Comparison of ENCODE assay signal across 17 mouse cellular contexts in genomic region chr6:83312021-83312420, GRCm38 (mm10). TPM values are rescaled to one million over a fixed set of nuclear protein-coding genes. Genes with fewer than 3 reads are reported as not detected.
DNase-seq lines count a peak whose midpoint lies in the region; ATAC-seq lines count a peak whose summit lies in the region.
"Had no signal": no experiment of that assay in that cellular context is flagged by ENCODE, and none has a peak within 500 bp of the region (broad histone marks: within the 10 kb centered on the region; RNA-seq: fewer than 3 reads in every experiment).

No protein-coding gene starts in this region.

- H3K27ac ChIP-seq in kidney, embryonic 16.5 days (ENCODE audit: low read length), result no peak overlapping the region
- H3K27ac ChIP-seq in liver, embryonic 11.5 days (ENCODE audit: low read depth, low read length), result peak overlapping the region; percentile 65; the same call in 1 of the 2 replicates
- no peak overlapping the region for H3K27ac ChIP-seq in stomach, embryonic 14.5 days (ENCODE audit: low read length)
- H3K27ac ChIP-seq: embryonic facial prominence, embryonic 10.5 days; forebrain, embryonic 15.5 days; gastrocnemius, adult 2 months; hindbrain, embryonic 14.5 days; left cerebral cortex, adult 2 months; neural tube, embryonic 15.5 days had no signal

- intact Hi-C loops in left cerebral cortex, postnatal 36 days (cut with DNase I), result no loop called here

- H3K36me3 ChIP-seq in kidney, embryonic 16.5 days (ENCODE audit: insufficient read depth, low read length), result peaks cover 22% of the 10 kb centered on the region
- H3K36me3 ChIP-seq in liver, embryonic 11.5 days (ENCODE audit: control insufficient read depth, insufficient read depth, low read length), result peaks cover 36% of the 10 kb centered on the region
- H3K36me3 ChIP-seq in stomach, embryonic 14.5 days (ENCODE audit: control insufficient read depth, insufficient read depth, low read length), result peaks cover 13% of the 10 kb centered on the region

- peak; percentile 20 for DNase-seq in kidney, adult 11 months
- DNase-seq in liver, embryonic 11.5 days (ENCODE audit: low spot score), result no peak
- DNase-seq in left cerebral cortex, postnatal 36 days (ENCODE audit: low spot score in 2 of 2), result no peak
- no peak for DNase-seq in layer of hippocampus, adult 9-11 months
- DNase-seq in left cerebral cortex, adult 8-10 months (ENCODE audit: low spot score in 2 of 2), result no peak
- DNase-seq: cerebellum, postnatal 36 days; gastrocnemius, adult 2 months; heart, adult 18-20 months; lung, postnatal 14 days had no signal

- H3K4me3 ChIP-seq in kidney, embryonic 16.5 days (ENCODE audit: low read length), result no peak overlapping the region
- H3K4me3 ChIP-seq in liver, embryonic 11.5 days (ENCODE audit: low read depth, low read length), result no peak overlapping the region
- no peak overlapping the region for H3K4me3 ChIP-seq in stomach, embryonic 14.5 days (ENCODE audit: low read depth, low read length)
- H3K4me3 ChIP-seq: embryonic facial prominence, embryonic 10.5 days; forebrain, embryonic 15.5 days; gastrocnemius, adult 2 months; left cerebral cortex, adult 2 months; neural tube, embryonic 15.5 days had no signal

- H3K9me3 ChIP-seq in kidney, embryonic 16.5 days (ENCODE audit: low read length), result no peaks in the 10 kb centered on the region
- no peaks in the 10 kb centered on the region for H3K9me3 ChIP-seq in liver, embryonic 11.5 days (ENCODE audit: control insufficient read depth, low read length)
- H3K9me3 ChIP-seq in stomach, embryonic 14.5 days (ENCODE audit: control insufficient read depth, low read depth, low read length), result no peaks in the 10 kb centered on the region
- H3K9me3 ChIP-seq: embryonic facial prominence, embryonic 10.5 days; forebrain, embryonic 15.5 days; neural tube, embryonic 15.5 days had no signal

- 90% methylated on average over 7 of the region's 7 CpGs for WGBS in kidney, embryonic 16.5 days
- 85% methylated on average over 7 of the region's 7 CpGs for WGBS in liver, embryonic 11.5 days
- WGBS in stomach, embryonic 14.5 days, result 80% methylated on average over 7 of the region's 7 CpGs

- ATAC-seq in kidney, embryonic 16.5 days (ENCODE audit: low FRiP score, low TSS enrichment), result no peak
- peak; percentile 22 for ATAC-seq in CD4-positive, CD25-positive, alpha-beta regulatory T cell, adult 4 months
- no peak for ATAC-seq in liver, embryonic 11.5 days (replicated peaks; ENCODE audit: low FRiP score)
- ATAC-seq in stomach, embryonic 14.5 days (ENCODE audit: insufficient number of reproducible peaks, insufficient read depth, low FRiP score, low read depth), result peak; percentile 78
- ATAC-seq: forebrain, embryonic 15.5 days had no signal

- no peak overlapping the region for H3K4me2 ChIP-seq in kidney, embryonic 16.5 days (replicated peaks; ENCODE audit: low read depth, low read length)
- peak overlapping the region; percentile 43 for H3K4me2 ChIP-seq in liver, embryonic 11.5 days
- no peak overlapping the region for H3K4me2 ChIP-seq in stomach, embryonic 14.5 days (replicated peaks; ENCODE audit: low read depth, low read length)
- H3K4me2 ChIP-seq: forebrain, embryonic 15.5 days; hindbrain, embryonic 14.5 days; neural tube, embryonic 15.5 days had no signal

- no peaks in the 10 kb centered on the region for H3K27me3 ChIP-seq in kidney, embryonic 16.5 days (ENCODE audit: insufficient read depth, low read length)
- H3K27me3 ChIP-seq in liver, embryonic 11.5 days (replicated peaks; ENCODE audit: control insufficient read depth, insufficient read depth, low read length), result no peaks in the 10 kb centered on the region
- no peaks in the 10 kb centered on the region for H3K27me3 ChIP-seq in stomach, embryonic 14.5 days (ENCODE audit: control insufficient read depth, insufficient read depth, low read length)
- H3K27me3 ChIP-seq: forebrain, embryonic 15.5 days; neural tube, embryonic 15.5 days had no signal

- H3K9ac ChIP-seq in kidney, embryonic 16.5 days (replicated peaks; ENCODE audit: low read length), result no peak overlapping the region
- no peak overlapping the region; the same call in 1 of the 2 replicates for H3K9ac ChIP-seq in liver, embryonic 11.5 days (ENCODE audit: low read depth, low read length)
- no peak overlapping the region for H3K9ac ChIP-seq in stomach, embryonic 14.5 days (replicated peaks; ENCODE audit: low read depth, low read length)
- H3K9ac ChIP-seq: forebrain, embryonic 15.5 days; hindbrain, embryonic 14.5 days; neural tube, embryonic 15.5 days had no signal

- peaks cover 17% of the 10 kb centered on the region for H3K4me1 ChIP-seq in kidney, embryonic 16.5 days (ENCODE audit: insufficient read depth, low read length)
- H3K4me1 ChIP-seq in liver, embryonic 11.5 days (replicated peaks; ENCODE audit: control insufficient read depth, insufficient read depth, low read length), result peaks cover 43% of the 10 kb centered on the region
- peaks cover 12% of the 10 kb centered on the region; the same call in 1 of the 2 replicates for H3K4me1 ChIP-seq in stomach, embryonic 14.5 days (ENCODE audit: control insufficient read depth, insufficient read depth, low read length)

RNA-seq across cellular contexts. Expression of gene Mthfd2, which starts 13.7 kb away (rescaled TPM):
- polyA plus RNA-seq in kidney, embryonic 16.5 days (2015; fragmentation: Nextera tagmentation; extraction: Ambion mirVana), result 38.5 and 40.5 TPM in 2 replicates
- polyA plus RNA-seq in CD4-positive, CD25-positive, alpha-beta regulatory T cell, adult 4 months (2017; shearing (Covaris generic)), result 100 to 1,000 TPM; 128 TPM
- polyA plus RNA-seq in liver, embryonic 11.5 days (2014; fragmentation: Nextera tagmentation; extraction: Ambion mirVana), result 119 and 120 TPM in 2 replicates
- 32.4 and 34.3 TPM in 2 replicates for polyA plus RNA-seq in stomach, embryonic 14.5 days (2014; fragmentation: Nextera tagmentation; extraction: Ambion mirVana)
- 1 to 10 TPM; 4.6 to 6.2 TPM for total RNA-seq in left cerebral cortex, postnatal 36 days (2021)
- total RNA-seq in left cerebral cortex, adult 8-10 months (2022), result 1 to 10 TPM; 5.3 to 8.7 (median 7.0) TPM

RNA-seq across cellular contexts. Expression of gene Mob1a, which starts 13.8 kb away (rescaled TPM):
- 70.0 and 73.8 TPM in 2 replicates for polyA plus RNA-seq in kidney, embryonic 16.5 days (2015; fragmentation: Nextera tagmentation; extraction: Ambion mirVana)
- polyA plus RNA-seq in CD4-positive, CD25-positive, alpha-beta regulatory T cell, adult 4 months (2017; shearing (Covaris generic)), result 10 to 100 TPM; 48.6 to 70.3 TPM
- 78.5 and 84.8 TPM in 2 replicates for polyA plus RNA-seq in liver, embryonic 11.5 days (2014; fragmentation: Nextera tagmentation; extraction: Ambion mirVana)
- 78.5 and 81.2 TPM in 2 replicates for polyA plus RNA-seq in stomach, embryonic 14.5 days (2014; fragmentation: Nextera tagmentation; extraction: Ambion mirVana)
- total RNA-seq in left cerebral cortex, postnatal 36 days (2021), result 10 to 100 TPM; 19.0 to 20.8 TPM
- 10 to 100 TPM; 16.8 to 22.9 (median 17.5) TPM for total RNA-seq in left cerebral cortex, adult 8-10 months (2022)

RNA-seq across cellular contexts. Expression of gene Bola3, which starts 36.9 kb away (rescaled TPM):
- 136 and 142 TPM in 2 replicates for polyA plus RNA-seq in kidney, embryonic 16.5 days (2015; fragmentation: Nextera tagmentation; extraction: Ambion mirVana)
- polyA plus RNA-seq in CD4-positive, CD25-positive, alpha-beta regulatory T cell, adult 4 months (2017; shearing (Covaris generic)), result 10 to 100 TPM; 57.5 to 66.1 TPM
- 307 and 333 TPM in 2 replicates for polyA plus RNA-seq in liver, embryonic 11.5 days (2014; fragmentation: Nextera tagmentation; extraction: Ambion mirVana)
- polyA plus RNA-seq in stomach, embryonic 14.5 days (2014; fragmentation: Nextera tagmentation; extraction: Ambion mirVana), result 118 and 123 TPM in 2 replicates
- total RNA-seq in left cerebral cortex, postnatal 36 days (2021), result 10 to 100 TPM; 46.8 to 50.5 TPM
- 10 to 100 TPM; 34.5 to 61.7 (median 53.5) TPM for total RNA-seq in left cerebral cortex, adult 8-10 months (2022)

Comparison
In these comparisons a context has a peak if more than half of its experiments do, and no peak if none do; other contexts are left out.
1. ATAC-seq: peak in CD4-positive, CD25-positive, alpha-beta regulatory T cell, adult 4 months (single experiment) and stomach, embryonic 14.5 days (single experiment); none in kidney, embryonic 16.5 days (single experiment) and liver, embryonic 11.5 days (single experiment).